Mouse (Mus musculus): ENCODE results near the gene Fgf18.

Gene Fgf18

GRCm38 (mm10) chr11:33080046-33080808 lies 67.0 kb downstream of the Fgf18 start:
- Histone ChIP-seq H3K36me3 (ENCODE audit: control insufficient read depth, insufficient read depth, low read length, poor library complexity, severe bottlenecking) (no peaks in the 10 kb centered on the region), H3K27me3 (ENCODE audit: control insufficient read depth, insufficient read depth, low read length, poor library complexity, severe bottlenecking) (no peaks in the 10 kb centered on the region)
- no peak for DNase-seq (ENCODE audit: low read depth, low spot score)

- no peaks in the 10 kb centered on the region for H3K27me3 ChIP-seq (ENCODE audit: control insufficient read depth, insufficient read depth, low read length, poor library complexity, severe bottlenecking)
- no peaks in the 10 kb centered on the region for H3K36me3 ChIP-seq (ENCODE audit: control insufficient read depth, insufficient read depth, low read length, poor library complexity, severe bottlenecking)
- no peak for DNase-seq (ENCODE audit: low read depth, low spot score)
Observed at GRCm38 (mm10) chr11:33079424-33079823, 67.8 kb downstream of the Fgf18 start.

DNA sequence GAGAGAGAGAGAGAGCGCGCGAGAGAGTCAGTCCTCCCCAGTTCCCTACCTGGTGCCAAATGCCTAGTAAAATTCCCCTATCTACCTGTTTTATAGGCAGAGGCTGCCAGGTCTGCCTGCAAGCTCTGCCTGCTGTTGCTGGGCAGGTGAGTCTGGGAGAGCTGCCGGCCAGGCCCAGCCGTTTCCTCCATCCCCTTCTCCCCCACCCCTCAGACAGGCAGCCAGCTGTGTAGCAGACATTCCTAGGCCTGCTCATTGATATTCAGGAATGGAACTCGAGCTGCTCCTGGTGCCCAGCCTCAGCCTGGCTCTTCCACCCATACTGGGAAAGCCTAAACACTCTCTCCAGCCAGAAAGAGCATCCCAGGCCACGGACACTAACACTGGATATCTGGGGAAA lies 69.2 kb downstream of the Fgf18 start:
- DNase-seq (ENCODE audit: low read depth, low spot score) = no peak
- no peaks in the 10 kb centered on the region for H3K27me3 ChIP-seq (ENCODE audit: control insufficient read depth, insufficient read depth, low read length, poor library complexity, severe bottlenecking)
- H3K36me3 ChIP-seq (ENCODE audit: control insufficient read depth, insufficient read depth, low read length, poor library complexity, severe bottlenecking) = no peaks in the 10 kb centered on the region

GRCm38 (mm10) chr11:33075293-33075692 lies 71.9 kb downstream of the Fgf18 start:
- Histone ChIP-seq H3K27me3 (ENCODE audit: control insufficient read depth, insufficient read depth, low read length, poor library complexity, severe bottlenecking) (no peaks in the 10 kb centered on the region), H3K36me3 (ENCODE audit: control insufficient read depth, insufficient read depth, low read length, poor library complexity, severe bottlenecking) (no peaks in the 10 kb centered on the region)
- no peak for DNase-seq (ENCODE audit: low read depth, low spot score)

DNA sequence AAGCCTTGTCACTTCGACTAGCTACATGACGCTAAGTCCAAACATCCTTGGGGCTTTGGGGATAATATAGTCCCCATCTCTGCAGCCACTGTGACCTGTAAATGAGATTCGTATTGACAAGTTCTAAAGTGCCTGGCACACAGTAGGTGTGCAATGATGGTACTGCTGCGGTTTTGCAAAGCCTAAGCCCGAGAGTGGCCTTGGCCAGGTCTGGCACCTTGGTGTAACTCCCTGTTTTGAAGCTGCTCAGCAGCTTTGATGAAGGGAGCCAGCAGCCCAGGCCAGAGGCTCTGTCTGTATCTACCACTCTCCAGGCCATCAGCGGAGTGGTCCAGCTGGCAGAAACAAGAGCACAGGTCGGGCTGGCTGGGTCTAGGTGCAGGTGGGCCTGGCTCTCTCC lies 72.7 kb downstream of the Fgf18 start:
- H3K27me3 ChIP-seq (ENCODE audit: control insufficient read depth, insufficient read depth, low read length, poor library complexity, severe bottlenecking) = no peaks in the 10 kb centered on the region
- no peak for DNase-seq (ENCODE audit: low read depth, low spot score)

DNA sequence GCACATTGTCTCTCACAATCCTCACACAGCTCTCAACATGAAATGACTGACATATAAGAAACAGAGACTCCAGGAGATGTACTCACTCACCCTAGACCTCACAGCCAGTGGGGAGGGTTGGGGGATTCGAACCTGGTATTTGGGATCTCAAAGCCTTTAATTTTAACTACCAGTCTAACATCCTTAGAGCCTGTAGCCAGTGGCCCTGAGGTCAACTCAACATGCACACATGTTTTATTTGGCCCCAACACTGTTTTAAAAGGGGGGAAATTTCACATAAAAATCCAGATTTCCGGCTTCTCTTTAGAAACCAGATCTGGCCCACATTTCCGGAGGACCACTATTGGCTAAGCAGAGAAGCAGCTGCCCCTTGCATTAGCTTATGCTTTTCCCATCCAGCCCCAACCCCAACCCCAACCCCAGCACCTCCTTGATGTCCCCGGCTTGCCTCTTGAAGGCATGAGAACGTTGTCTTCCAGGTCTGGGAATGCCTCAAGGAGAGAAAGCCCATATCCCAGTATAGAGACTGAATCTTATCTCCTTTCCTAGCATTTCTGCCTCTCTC lies 75.8 kb downstream of the Fgf18 start:
- DNase-seq (ENCODE audit: low read depth, low spot score) = no peak
- Histone ChIP-seq H3K36me3 (ENCODE audit: control insufficient read depth, insufficient read depth, low read length, poor library complexity, severe bottlenecking) (no peaks in the 10 kb centered on the region), H3K27me3 (ENCODE audit: control insufficient read depth, insufficient read depth, low read length, poor library complexity, severe bottlenecking) (no peaks in the 10 kb centered on the region)

More for the DNA sequence above, 72.7 kb downstream of the Fgf18 start:
- H3K36me3 ChIP-seq (ENCODE audit: control insufficient read depth, insufficient read depth, low read length, poor library complexity, severe bottlenecking) = no peaks in the 10 kb centered on the region

GRCm38 (mm10) chr11:33070520-33070919 lies 76.7 kb downstream of the Fgf18 start:
- no peaks in the 10 kb centered on the region for H3K36me3 ChIP-seq (ENCODE audit: control insufficient read depth, insufficient read depth, low read length, poor library complexity, severe bottlenecking)
- DNase-seq (ENCODE audit: low read depth, low spot score) = no peak
- no peaks in the 10 kb centered on the region for H3K27me3 ChIP-seq (ENCODE audit: control insufficient read depth, insufficient read depth, low read length, poor library complexity, severe bottlenecking)
